Mouse (Mus musculus) small intestine, adult 2 months (tissue): ENCODE results near the gene Hoxb8.

ENCODE experiments used
- CTCF ChIP-seq: fragments of 200-500 bp; IDR thresholded peaks from 2 replicates; pipeline ENCODE4 v1.5.1; 2012; ENCODE audit warnings: low read depth, mild to moderate bottlenecking, control low read depth, inconsistent platforms, low read length, moderate library complexity, mixed read lengths; ENCODE audit not compliant: insufficient replicate concordance, insufficient read length; ENCODE audit errors: extremely low read depth
- POLR2A ChIP-seq: fragments of 200-500 bp; IDR thresholded peaks from 2 replicates; pipeline ENCODE4 v1.6.1; 2012; ENCODE audit warnings: low read depth, mild to moderate bottlenecking, control low read depth, inconsistent platforms, low read length, moderate library complexity

GRCm38 (mm10) chr11:96301837-96302236, 20.1 kb downstream of the Hoxb8 start:
- no peak for TF ChIP-seq CTCF
- no peak for TF ChIP-seq POLR2A
